Mouse (Mus musculus): ENCODE data around the gene Spryd4.
"Not testable (repeated sequence)": the region's sequence is repeated elsewhere in the genome, so short reads cannot be mapped to it uniquely, and the experiment has no call there.

Spryd4 gene

GRCm38 (mm10) chr10:128211390-128212108 lies at the start of gene Spryd4:
Spryd4 (minus strand) TSS chr10:128211807.
- peak; percentile 87 for DNase-seq (ENCODE audit: low spot score)

GRCm38 (mm10) chr10:128260376-128260775 lies 48.8 kb upstream of the Spryd4 start:
- not testable (repeated sequence) for DNase-seq (ENCODE audit: low spot score)

- no peak for DNase-seq (ENCODE audit: low spot score)
Observed at GRCm38 (mm10) chr10:128259946-128260345, 48.3 kb upstream of the Spryd4 start.

GRCm38 (mm10) chr10:128258953-128259352 lies 47.3 kb upstream of the Spryd4 start:
- DNase-seq (ENCODE audit: low spot score): no peak

- DNase-seq (ENCODE audit: low spot score): no peak
Observed at GRCm38 (mm10) chr10:128256328-128256727, 44.7 kb upstream of the Spryd4 start.

- DNase-seq (ENCODE audit: low spot score): no peak
Observed at GRCm38 (mm10) chr10:128255925-128256324, 44.3 kb upstream of the Spryd4 start.

GRCm38 (mm10) chr10:128253677-128254255 lies 42.2 kb upstream of the Spryd4 start, which contains the start of gene Apon:
Apon (plus strand) TSS chr10:128254096.
- DNase-seq (ENCODE audit: low spot score): no peak

GRCm38 (mm10) chr10:128250565-128250964 lies 39.0 kb upstream of the Spryd4 start:
- no peak for DNase-seq (ENCODE audit: low spot score)

- DNase-seq (ENCODE audit: low spot score): no peak
Observed at GRCm38 (mm10) chr10:128247020-128247732, 35.6 kb upstream of the Spryd4 start.

- DNase-seq (ENCODE audit: low spot score): no peak
Observed at GRCm38 (mm10) chr10:128244121-128244520, 32.5 kb upstream of the Spryd4 start.

GRCm38 (mm10) chr10:128243252-128243651 lies 31.6 kb upstream of the Spryd4 start:
- DNase-seq (ENCODE audit: low spot score): no peak

GRCm38 (mm10) chr10:128240131-128240530 lies 28.5 kb upstream of the Spryd4 start:
- DNase-seq (ENCODE audit: low spot score): no peak

GRCm38 (mm10) chr10:128239140-128239539 lies 27.5 kb upstream of the Spryd4 start:
- DNase-seq (ENCODE audit: low spot score): no peak

- DNase-seq (ENCODE audit: low spot score): no peak
Observed at GRCm38 (mm10) chr10:128237807-128238480, 26.3 kb upstream of the Spryd4 start.

GRCm38 (mm10) chr10:128236321-128236720 lies 24.7 kb upstream of the Spryd4 start:
- DNase-seq (ENCODE audit: low spot score): no peak

- DNase-seq (ENCODE audit: low spot score): peak; percentile 57
Observed at GRCm38 (mm10) chr10:128232420-128232985, 20.9 kb upstream of the Spryd4 start.

- peak; percentile 85 for DNase-seq (ENCODE audit: low spot score)
Observed at GRCm38 (mm10) chr10:128231697-128232419, 20.3 kb upstream of the Spryd4 start, which contains the start of gene Timeless. Timeless (plus strand) TSS chr10:128232065.

GRCm38 (mm10) chr10:128231146-128231545 lies 19.5 kb upstream of the Spryd4 start:
- no peak for DNase-seq (ENCODE audit: low spot score)

GRCm38 (mm10) chr10:128230582-128230981 lies 19.0 kb upstream of the Spryd4 start:
- DNase-seq (ENCODE audit: low spot score): no peak

- no peak for DNase-seq (ENCODE audit: low spot score)
Observed at GRCm38 (mm10) chr10:128228009-128228408, 16.4 kb upstream of the Spryd4 start.

GRCm38 (mm10) chr10:128227592-128227991 lies 16.0 kb upstream of the Spryd4 start:
- no peak for DNase-seq (ENCODE audit: low spot score)

Data from testis, postnatal 14 days (tissue).